Comparison of ENCODE assay signal across 23 mouse cellular contexts in the genomic region with DNA sequence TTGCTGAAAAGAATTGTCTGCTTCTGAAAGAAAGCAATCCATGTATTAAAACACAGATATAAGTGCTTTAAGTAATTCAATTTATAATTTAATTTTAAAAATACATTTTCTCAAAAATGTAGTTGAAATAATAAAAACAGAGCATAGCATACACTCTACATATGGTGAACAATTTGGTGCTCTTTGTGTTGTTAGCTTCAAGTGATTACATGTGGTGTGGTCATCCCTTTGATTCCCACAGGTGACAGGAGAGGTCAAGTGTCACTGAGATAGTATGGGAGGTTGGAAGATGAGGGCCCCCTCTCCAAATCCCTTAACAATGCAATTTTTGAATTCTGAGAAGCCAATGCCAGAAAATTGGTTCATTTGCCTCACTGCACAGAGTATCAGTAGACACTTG.
"Had no signal": no experiment of that assay in that cellular context is flagged by ENCODE, and none has a peak within 500 bp of the region (broad histone marks: within the 10 kb centered on the region; RNA-seq: fewer than 3 reads in every experiment).

No protein-coding gene starts in this region.

- H3K4me3 ChIP-seq: heart, adult 2 months; heart, embryonic 13.5 days; heart, embryonic 15.5 days; hindbrain, embryonic 15.5 days; kidney, embryonic 15.5 days; limb, embryonic 13.5 days; limb, embryonic 15.5 days; liver, embryonic 12.5 days had no signal

- H3K9ac ChIP-seq: forebrain, postnatal 0 days; heart, embryonic 13.5 days; heart, embryonic 15.5 days; hindbrain, embryonic 15.5 days; kidney, embryonic 15.5 days; limb, embryonic 13.5 days; limb, embryonic 15.5 days; liver, embryonic 12.5 days had no signal

- ATAC-seq: intestine, embryonic 16.5 days; liver, embryonic 12.5 days had no signal

- H3K4me1 ChIP-seq: heart, embryonic 13.5 days; heart, embryonic 15.5 days; hindbrain, embryonic 15.5 days; kidney, embryonic 15.5 days; limb, embryonic 15.5 days; liver, embryonic 12.5 days had no signal

- H3K4me2 ChIP-seq: heart, embryonic 11.5 days; heart, embryonic 13.5 days; heart, embryonic 15.5 days; hindbrain, embryonic 15.5 days; kidney, embryonic 15.5 days; limb, embryonic 13.5 days; limb, embryonic 15.5 days; liver, embryonic 12.5 days had no signal

- DNase-seq: forebrain, postnatal 0 days; gastrocnemius, postnatal 14 days; gastrocnemius, postnatal 36 days; heart, adult 11 months; heart, adult 2 months; heart, postnatal 14 days; heart, postnatal 36 days; kidney, adult 11 months; kidney, adult 2 months; kidney, adult 9 months; kidney, postnatal 14 days; kidney, postnatal 36 days; left cerebral cortex, postnatal 4 days had no signal

- H3K36me3 ChIP-seq: heart, embryonic 13.5 days; heart, embryonic 15.5 days; hindbrain, embryonic 15.5 days; kidney, embryonic 15.5 days; limb, embryonic 13.5 days; limb, embryonic 15.5 days; liver, embryonic 12.5 days had no signal

- H3K27me3 ChIP-seq: heart, embryonic 13.5 days; heart, embryonic 15.5 days; hindbrain, embryonic 15.5 days; kidney, embryonic 15.5 days; limb, embryonic 15.5 days; liver, embryonic 12.5 days had no signal

- H3K27ac ChIP-seq: heart, adult 2 months; heart, embryonic 13.5 days; heart, embryonic 15.5 days; hindbrain, embryonic 15.5 days; kidney, embryonic 15.5 days; kidney, postnatal 0 days; limb, embryonic 13.5 days; limb, embryonic 15.5 days; liver, embryonic 12.5 days had no signal

- H3K9me3 ChIP-seq: heart, embryonic 13.5 days; heart, embryonic 15.5 days; hindbrain, embryonic 15.5 days; kidney, embryonic 15.5 days; limb, embryonic 13.5 days; limb, embryonic 15.5 days; liver, embryonic 12.5 days had no signal
